Mouse (Mus musculus): ENCODE measurements around the gene Prkca. TPM values are rescaled to one million over a fixed set of nuclear protein-coding genes. Genes with fewer than 3 reads are reported as not detected.

The Prkca gene
- polyA plus RNA-seq, 1 experiment from 2014 or later, result 7.2 TPM

- no peak overlapping the region for H3K9ac ChIP-seq
- no peak for ATAC-seq (replicated peaks)
- no peak overlapping the region for H3K27ac ChIP-seq
- no peak overlapping the region for H3K4me3 ChIP-seq
- no peaks in the 10 kb centered on the region for H3K36me3 ChIP-seq (replicated peaks)
- no peak overlapping the region for H3K4me2 ChIP-seq
- H3K27me3 ChIP-seq (replicated peaks), result no peaks in the 10 kb centered on the region
- no peaks in the 10 kb centered on the region for H3K9me3 ChIP-seq
- 86% methylated on average over 5 of the region's 5 CpGs for WGBS
- H3K4me1 ChIP-seq, result no peaks in the 10 kb centered on the region
These were observed 275.3 kb downstream of the Prkca start for GRCm38 (mm10) chr11:108068430-108068829.

- no peak overlapping the region for H3K27ac ChIP-seq
- H3K4me1 ChIP-seq, result no peaks in the 10 kb centered on the region
- H3K4me3 ChIP-seq, result no peak overlapping the region
- no peak for ATAC-seq (replicated peaks)
- no peak overlapping the region for H3K4me2 ChIP-seq
- H3K9ac ChIP-seq, result no peak overlapping the region
- no peaks in the 10 kb centered on the region for H3K9me3 ChIP-seq
- H3K27me3 ChIP-seq (replicated peaks), result no peaks in the 10 kb centered on the region
- H3K36me3 ChIP-seq (replicated peaks), result no peaks in the 10 kb centered on the region
- WGBS, result 91% methylated on average over 7 of the region's 7 CpGs
These were observed 276.6 kb downstream of the Prkca start for GRCm38 (mm10) chr11:108067161-108067560.

- no peak overlapping the region for H3K4me3 ChIP-seq
- H3K4me2 ChIP-seq, result no peak overlapping the region
- H3K9me3 ChIP-seq, result no peaks in the 10 kb centered on the region
- no peaks in the 10 kb centered on the region for H3K36me3 ChIP-seq (replicated peaks)
- H3K27ac ChIP-seq, result no peak overlapping the region
- no peak for ATAC-seq (replicated peaks)
- H3K4me1 ChIP-seq, result no peaks in the 10 kb centered on the region
- H3K9ac ChIP-seq, result no peak overlapping the region
- no peaks in the 10 kb centered on the region for H3K27me3 ChIP-seq (replicated peaks)
- 72% methylated on average over 3 of the region's 3 CpGs for WGBS
These were observed 279.3 kb downstream of the Prkca start for GRCm38 (mm10) chr11:108064401-108064800.

- Histone ChIP-seq H3K36me3 (replicated peaks) (no peaks in the 10 kb centered on the region), H3K27ac (no peak overlapping the region), H3K9me3 (no peaks in the 10 kb centered on the region), H3K4me1 (no peaks in the 10 kb centered on the region), H3K4me2 (no peak overlapping the region), H3K4me3 (no peak overlapping the region), H3K27me3 (replicated peaks) (no peaks in the 10 kb centered on the region), H3K9ac (no peak overlapping the region)
- no peak for ATAC-seq (replicated peaks)
- WGBS, result 58% methylated on average over 8 of the region's 8 CpGs
These were observed 280.6 kb downstream of the Prkca start for GRCm38 (mm10) chr11:108063096-108063495.

DNA sequence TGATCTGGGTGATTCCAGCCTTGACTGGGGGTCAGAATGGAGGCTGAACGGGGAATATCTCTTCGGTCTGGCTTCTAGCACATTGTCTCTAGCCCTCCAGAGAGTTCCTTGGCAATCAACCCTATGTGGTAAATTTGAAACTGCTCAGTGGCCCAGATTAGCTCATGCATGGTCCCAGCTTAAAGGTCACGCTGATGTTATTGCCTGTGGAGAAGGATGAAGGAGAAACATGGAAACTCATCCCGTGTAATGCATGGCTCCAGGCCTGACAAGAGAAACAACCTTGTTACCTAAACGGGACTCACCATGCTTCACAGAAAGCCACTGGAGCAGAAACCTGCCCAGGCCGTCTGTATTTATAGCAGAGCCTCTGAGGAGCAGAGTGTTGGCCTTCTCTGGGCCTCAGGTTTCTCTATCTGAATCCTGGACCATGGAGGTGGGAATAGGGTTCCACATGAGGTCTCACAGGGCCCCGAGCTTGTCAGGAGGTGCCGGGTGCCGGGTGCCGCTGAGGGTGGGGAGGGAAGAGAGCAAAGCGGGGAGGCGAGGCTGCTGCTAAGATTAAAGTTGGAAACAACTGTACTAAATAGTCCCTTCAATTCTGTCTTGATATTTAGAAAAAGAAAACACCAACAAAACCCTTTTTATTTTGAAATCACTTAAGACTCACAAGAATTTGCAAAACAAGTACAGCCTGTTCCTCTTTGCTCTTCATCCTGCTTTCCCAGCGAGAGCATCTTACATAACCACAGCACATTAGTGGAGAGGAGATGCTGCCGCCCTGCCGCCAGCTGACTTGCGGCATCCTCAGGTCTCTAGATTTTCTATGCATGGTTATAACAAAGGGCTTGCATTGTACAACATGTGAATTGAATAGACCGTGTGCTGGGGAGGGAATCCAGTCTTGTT is 281.9 kb downstream of the Prkca start:
- WGBS, result 84% methylated on average over 17 of the region's 17 CpGs
- Histone ChIP-seq H3K9ac (no peak overlapping the region), H3K4me2 (no peak overlapping the region), H3K27ac (no peak overlapping the region), H3K9me3 (no peaks in the 10 kb centered on the region), H3K4me3 (no peak overlapping the region), H3K36me3 (replicated peaks) (no peaks in the 10 kb centered on the region), H3K4me1 (no peaks in the 10 kb centered on the region), H3K27me3 (replicated peaks) (no peaks in the 10 kb centered on the region)
- no peak for ATAC-seq (replicated peaks)

DNA sequence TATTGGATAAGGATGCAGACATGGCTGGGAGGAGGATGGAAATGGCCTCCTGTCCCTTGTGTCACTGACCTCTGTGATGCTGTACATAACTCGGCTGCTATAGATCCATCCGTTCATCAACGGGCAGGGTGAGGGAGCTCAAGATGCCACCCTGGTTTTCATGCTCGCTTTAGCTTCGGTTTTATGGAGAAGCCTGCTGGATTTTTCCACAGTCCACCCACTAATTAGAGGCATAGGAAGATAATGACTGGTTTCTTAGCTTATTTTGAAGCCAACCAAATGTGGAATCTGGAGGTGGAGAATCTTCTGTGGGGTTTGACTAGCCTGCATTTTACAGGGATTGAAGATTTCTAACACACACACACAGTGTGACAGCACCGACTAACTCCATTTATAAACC is 286.6 kb downstream of the Prkca start:
- H3K9ac ChIP-seq, result no peak overlapping the region
- H3K4me3 ChIP-seq, result no peak overlapping the region
- WGBS, result 88% methylated on average over 6 of the region's 6 CpGs
- no peak for ATAC-seq (replicated peaks)
- H3K4me1 ChIP-seq, result no peaks in the 10 kb centered on the region
- H3K27ac ChIP-seq, result no peak overlapping the region
- no peaks in the 10 kb centered on the region for H3K9me3 ChIP-seq
- H3K4me2 ChIP-seq, result no peak overlapping the region
- no peaks in the 10 kb centered on the region for H3K27me3 ChIP-seq (replicated peaks)
- H3K36me3 ChIP-seq (replicated peaks), result no peaks in the 10 kb centered on the region

DNA sequence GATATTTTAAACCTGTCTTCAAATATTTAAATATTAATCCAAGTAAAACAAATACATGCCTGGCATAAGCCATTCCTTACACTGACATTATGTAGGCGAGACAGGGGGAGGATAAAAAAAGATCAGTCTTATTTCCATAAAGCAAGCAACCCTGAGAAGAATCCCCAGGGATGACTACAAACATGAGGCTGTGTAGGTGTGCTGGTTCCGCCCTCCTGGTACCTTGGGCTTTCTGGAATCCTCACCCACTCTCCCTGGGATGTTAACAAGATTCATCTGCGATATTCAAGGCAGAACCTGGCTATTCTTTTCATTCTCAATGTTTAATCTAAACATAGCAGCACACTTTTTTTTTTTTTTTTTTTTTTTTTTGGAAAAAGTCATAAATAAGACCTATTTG is 289.1 kb downstream of the Prkca start:
- Histone ChIP-seq H3K36me3 (replicated peaks) (no peaks in the 10 kb centered on the region), H3K4me3 (no peak overlapping the region), H3K4me1 (no peaks in the 10 kb centered on the region), H3K27me3 (replicated peaks) (no peaks in the 10 kb centered on the region), H3K4me2 (no peak overlapping the region), H3K27ac (no peak overlapping the region), H3K9me3 (no peaks in the 10 kb centered on the region), H3K9ac (no peak overlapping the region)
- WGBS, result 90% methylated on average over 3 of the region's 3 CpGs
- no peak for ATAC-seq (replicated peaks)

- H3K9ac ChIP-seq, result no peak overlapping the region
- H3K27ac ChIP-seq, result no peak overlapping the region
- H3K4me2 ChIP-seq, result no peak overlapping the region
- H3K4me3 ChIP-seq, result no peak overlapping the region
- no peaks in the 10 kb centered on the region for H3K9me3 ChIP-seq
- H3K4me1 ChIP-seq, result no peaks in the 10 kb centered on the region
- WGBS, result 83% methylated on average over 10 of the region's 10 CpGs
- no peaks in the 10 kb centered on the region for H3K27me3 ChIP-seq (replicated peaks)
- no peaks in the 10 kb centered on the region for H3K36me3 ChIP-seq (replicated peaks)
- ATAC-seq (replicated peaks), result no peak
These were observed 290.0 kb downstream of the Prkca start for GRCm38 (mm10) chr11:108053746-108054145.

DNA sequence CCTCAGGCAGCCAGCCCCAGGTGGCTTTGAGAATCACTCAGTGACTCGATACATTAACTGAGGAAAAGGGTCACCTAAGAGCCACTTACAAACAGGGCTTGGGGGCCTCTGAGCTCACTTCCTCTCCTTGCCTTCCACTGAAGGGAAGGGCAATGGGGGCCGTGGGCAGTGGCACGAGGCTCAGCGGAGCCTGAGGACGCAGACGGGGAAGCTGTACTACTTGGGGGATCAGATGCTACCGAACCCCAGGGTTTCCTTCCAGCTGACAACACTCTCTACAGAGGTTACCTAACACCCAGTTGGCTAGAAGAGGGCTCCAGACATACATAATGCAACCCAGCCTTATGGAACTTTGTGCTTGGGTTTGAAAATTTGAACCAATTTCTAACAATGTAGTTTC is 302.1 kb downstream of the Prkca start:
- peaks cover 4% of the 10 kb centered on the region; the same call in 1 of the 2 replicates for H3K4me1 ChIP-seq
- no peak for ATAC-seq (replicated peaks)
- H3K27me3 ChIP-seq (replicated peaks), result no peaks in the 10 kb centered on the region
- H3K27ac ChIP-seq, result no peak overlapping the region
- 75% methylated on average over 7 of the region's 7 CpGs for WGBS
- H3K4me3 ChIP-seq, result no peak overlapping the region
- H3K9ac ChIP-seq, result no peak overlapping the region
- H3K9me3 ChIP-seq, result no peaks in the 10 kb centered on the region
- H3K4me2 ChIP-seq, result no peak overlapping the region
- no peaks in the 10 kb centered on the region for H3K36me3 ChIP-seq (replicated peaks)

DNA sequence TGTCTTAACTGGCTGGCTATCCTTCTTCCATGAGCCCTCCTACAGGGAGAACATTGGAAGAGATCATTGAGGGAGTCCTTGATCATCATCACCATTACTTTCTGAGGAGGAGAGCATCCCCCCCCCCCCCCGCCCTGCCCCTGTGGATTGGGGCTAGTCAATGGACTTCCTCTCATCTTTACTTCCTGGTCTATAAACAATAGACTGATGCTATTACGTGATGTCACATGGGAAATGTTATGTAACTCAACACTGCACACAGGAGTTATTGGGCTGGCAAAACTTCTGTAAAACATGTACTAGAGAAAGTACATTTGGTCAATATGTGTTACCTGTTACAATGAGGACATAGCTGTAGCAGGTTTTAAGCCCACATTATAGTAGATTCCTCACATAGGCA is 302.9 kb downstream of the Prkca start:
- H3K9me3 ChIP-seq, result no peaks in the 10 kb centered on the region
- ATAC-seq (replicated peaks), result no peak
- no peaks in the 10 kb centered on the region for H3K27me3 ChIP-seq (replicated peaks)
- WGBS, result 79% methylated on average over 2 of the region's 2 CpGs
- H3K4me1 ChIP-seq, result peaks cover 4% of the 10 kb centered on the region; the same call in 1 of the 2 replicates
- no peak overlapping the region for H3K27ac ChIP-seq
- no peaks in the 10 kb centered on the region for H3K36me3 ChIP-seq (replicated peaks)
- no peak overlapping the region for H3K9ac ChIP-seq
- no peak overlapping the region for H3K4me2 ChIP-seq
- no peak overlapping the region for H3K4me3 ChIP-seq

GRCm38 (mm10) chr11:108039761-108040160 is 304.0 kb downstream of the Prkca start:
- Histone ChIP-seq H3K4me3 (no peak overlapping the region), H3K36me3 (replicated peaks) (no peaks in the 10 kb centered on the region), H3K4me2 (no peak overlapping the region), H3K4me1 (peaks cover 4% of the 10 kb centered on the region; the same call in 1 of the 2 replicates), H3K9me3 (no peaks in the 10 kb centered on the region), H3K9ac (no peak overlapping the region), H3K27me3 (replicated peaks) (no peaks in the 10 kb centered on the region), H3K27ac (no peak overlapping the region)
- WGBS, result 94% methylated on average over 17 of the region's 17 CpGs
- ATAC-seq (replicated peaks), result no peak

DNA sequence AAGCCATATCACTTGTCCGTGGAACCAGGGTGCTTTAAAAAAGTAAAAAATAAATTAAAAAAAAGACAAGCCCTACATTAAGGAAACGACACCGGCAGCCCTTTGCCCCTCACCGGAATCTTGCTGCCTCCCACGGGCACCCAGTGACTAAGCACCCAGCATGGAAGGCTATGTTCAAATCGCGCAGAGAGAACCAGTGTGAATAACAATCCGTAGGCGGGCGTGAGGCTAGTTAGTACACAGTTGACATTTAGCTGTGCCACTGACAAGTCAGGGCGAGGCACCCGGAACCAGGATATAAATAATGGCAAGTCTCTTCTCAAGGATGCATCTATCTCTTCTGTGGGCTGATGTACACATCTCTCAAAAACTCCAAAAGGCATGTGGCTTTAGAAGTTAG is 304.7 kb downstream of the Prkca start:
- Histone ChIP-seq H3K4me2 (no peak overlapping the region), H3K4me3 (no peak overlapping the region), H3K9me3 (no peaks in the 10 kb centered on the region), H3K36me3 (replicated peaks) (no peaks in the 10 kb centered on the region), H3K9ac (no peak overlapping the region), H3K4me1 (peaks cover 4% of the 10 kb centered on the region; the same call in 1 of the 2 replicates), H3K27me3 (replicated peaks) (no peaks in the 10 kb centered on the region), H3K27ac (no peak overlapping the region)
- 92% methylated on average over 12 of the region's 12 CpGs for WGBS
- no peak for ATAC-seq (replicated peaks)

- H3K27ac ChIP-seq, result no peak overlapping the region
- no peak overlapping the region for H3K4me2 ChIP-seq
- WGBS, result 88% methylated on average over 10 of the region's 10 CpGs
- H3K9me3 ChIP-seq, result no peaks in the 10 kb centered on the region
- no peak overlapping the region for H3K4me3 ChIP-seq
- no peaks in the 10 kb centered on the region for H3K27me3 ChIP-seq (replicated peaks)
- H3K4me1 ChIP-seq, result peaks cover 4% of the 10 kb centered on the region; the same call in 1 of the 2 replicates
- ATAC-seq (replicated peaks), result no peak
- H3K36me3 ChIP-seq (replicated peaks), result no peaks in the 10 kb centered on the region
- H3K9ac ChIP-seq, result no peak overlapping the region
These were observed 307.4 kb downstream of the Prkca start for GRCm38 (mm10) chr11:108036339-108036738.
